Mouse (Mus musculus): Measurements from ENCODE around the gene Bicdl2.

The Bicdl2 gene

GRCm38 (mm10) chr17:23660117-23660875 lies at the start of gene Bicdl2:
Gene Bicdl2, plus strand, starts transcription at chr17:23660506.
- no peak for DNase-seq (ENCODE audit: extremely low read depth, low read depth)

- DNase-seq (ENCODE audit: extremely low read depth, low read depth) = no peak
Observed at GRCm38 (mm10) chr17:23617087-23617486, 43.2 kb upstream of the Bicdl2 start.

GRCm38 (mm10) chr17:23620351-23620750 lies 40.0 kb upstream of the Bicdl2 start:
- DNase-seq (ENCODE audit: extremely low read depth, low read depth) = no peak

- DNase-seq (ENCODE audit: extremely low read depth, low read depth) = no peak
Observed at GRCm38 (mm10) chr17:23627813-23628212, 32.5 kb upstream of the Bicdl2 start.

DNA sequence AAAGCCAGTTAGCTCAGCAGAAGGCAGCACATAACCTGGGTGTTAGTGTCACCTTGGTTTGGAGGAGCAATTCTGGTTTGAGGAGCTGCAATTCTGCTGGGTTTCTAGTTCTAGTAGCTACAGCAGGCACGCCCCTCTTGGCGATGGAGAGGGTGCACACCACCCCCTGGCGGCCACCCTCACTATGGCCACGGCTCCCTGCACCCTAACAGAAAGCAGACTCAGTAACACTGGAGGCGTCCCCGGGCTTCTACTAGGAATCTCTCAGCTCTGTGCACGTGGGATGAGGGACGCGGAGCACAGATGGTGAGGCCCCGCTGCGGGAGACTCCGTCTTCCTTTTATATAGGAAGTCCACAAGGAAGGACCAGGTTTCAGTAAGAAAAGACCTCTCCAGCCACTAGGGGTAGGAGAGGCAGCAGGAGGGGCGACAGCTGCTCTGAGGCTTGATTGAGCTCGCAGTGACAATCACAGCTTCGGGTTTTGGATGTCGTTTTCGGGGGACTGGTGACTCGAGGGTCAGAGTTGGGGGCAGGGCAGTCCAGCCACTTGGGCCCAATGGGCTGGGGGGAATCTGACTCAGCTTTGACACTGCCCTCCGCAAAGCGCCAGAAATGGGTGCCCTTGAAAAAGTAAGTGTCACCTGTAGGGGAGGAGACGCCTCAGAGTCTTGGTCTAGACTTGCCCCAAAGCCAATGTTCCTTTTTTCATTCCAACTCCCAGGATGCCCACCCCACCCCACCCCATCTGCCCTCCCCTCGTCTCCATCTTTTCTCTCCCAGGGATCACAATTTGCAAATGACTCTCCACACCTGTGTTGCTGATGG lies 29.9 kb upstream of the Bicdl2 start:
- peak; percentile 32 for DNase-seq (ENCODE audit: extremely low read depth, low read depth)

DNA sequence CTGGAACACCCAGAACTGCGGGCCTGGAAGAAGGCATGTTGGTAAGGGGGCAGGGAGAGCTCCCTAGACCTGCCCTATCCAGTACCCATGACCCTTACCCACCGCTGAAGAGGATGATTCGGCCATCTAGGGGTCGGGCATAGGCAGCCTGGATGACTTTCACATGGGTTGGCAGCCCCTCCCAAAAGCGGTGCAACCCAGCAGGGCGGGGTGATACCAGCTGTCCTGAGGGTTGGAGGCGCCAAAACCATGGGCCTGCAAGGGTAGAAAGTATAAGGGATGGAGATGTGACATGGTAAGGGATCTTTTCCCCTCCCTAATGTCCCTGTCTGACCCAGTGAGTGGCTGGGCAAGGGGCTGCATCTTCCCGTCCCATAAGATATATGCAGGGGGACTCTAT lies 29.1 kb upstream of the Bicdl2 start:
- no peak for DNase-seq (ENCODE audit: extremely low read depth, low read depth)

- no peak for DNase-seq (ENCODE audit: extremely low read depth, low read depth)
Observed at GRCm38 (mm10) chr17:23644613-23645495, 15.5 kb upstream of the Bicdl2 start, which contains the start of gene Mmp25. Gene Mmp25, minus strand, starts transcription at chr17:23645277.

- no peak for DNase-seq (ENCODE audit: extremely low read depth, low read depth)
Observed at GRCm38 (mm10) chr17:23645894-23646293, 14.4 kb upstream of the Bicdl2 start.

DNA sequence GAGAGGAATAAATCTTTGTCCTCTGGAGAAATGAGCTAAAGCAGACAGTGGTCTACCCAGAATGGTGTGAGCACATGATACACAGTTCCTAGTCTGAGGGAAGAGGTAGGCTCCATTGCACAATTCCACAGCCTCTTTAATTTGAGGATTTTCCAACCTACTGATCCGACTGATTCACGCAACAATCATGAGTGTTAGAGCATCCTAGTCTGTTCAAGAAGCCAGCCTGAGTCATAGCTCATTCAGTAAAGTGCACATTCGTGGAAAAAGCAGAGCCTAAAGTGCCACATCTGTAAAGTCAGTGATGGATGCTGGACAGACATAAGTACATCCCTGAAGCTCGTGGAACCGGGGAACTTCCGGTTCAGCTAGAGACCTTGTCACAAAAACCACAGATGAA lies 8.9 kb upstream of the Bicdl2 start:
- DNase-seq (ENCODE audit: extremely low read depth, low read depth) = no peak

DNA sequence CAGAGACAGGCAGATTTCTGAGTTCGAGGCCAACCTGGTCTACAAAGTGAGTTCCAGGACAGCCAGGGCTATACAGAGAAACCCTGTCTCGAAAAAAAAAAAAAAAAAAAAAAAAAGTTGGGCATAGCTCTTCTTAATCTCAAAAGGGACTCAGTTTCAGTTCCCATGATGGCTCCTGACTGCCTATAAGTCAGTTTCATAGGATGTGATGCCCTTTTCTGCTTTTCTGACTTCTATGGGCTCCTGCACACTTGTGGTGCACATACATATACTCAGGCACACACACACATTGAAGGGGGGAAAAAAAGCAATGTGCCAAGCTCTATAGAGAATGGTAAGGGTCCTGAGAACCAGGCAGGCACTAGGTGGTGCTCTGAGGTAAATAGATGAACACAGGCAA lies 7.0 kb upstream of the Bicdl2 start:
- DNase-seq (ENCODE audit: extremely low read depth, low read depth) = no peak

GRCm38 (mm10) chr17:23654001-23654400 lies 6.3 kb upstream of the Bicdl2 start:
- DNase-seq (ENCODE audit: extremely low read depth, low read depth) = no peak

- no peak for DNase-seq (ENCODE audit: extremely low read depth, low read depth)
Observed at GRCm38 (mm10) chr17:23654410-23654809, 5.9 kb upstream of the Bicdl2 start.

- DNase-seq (ENCODE audit: extremely low read depth, low read depth) = no peak
Observed at GRCm38 (mm10) chr17:23658450-23658849, 1.9 kb upstream of the Bicdl2 start.

DNA sequence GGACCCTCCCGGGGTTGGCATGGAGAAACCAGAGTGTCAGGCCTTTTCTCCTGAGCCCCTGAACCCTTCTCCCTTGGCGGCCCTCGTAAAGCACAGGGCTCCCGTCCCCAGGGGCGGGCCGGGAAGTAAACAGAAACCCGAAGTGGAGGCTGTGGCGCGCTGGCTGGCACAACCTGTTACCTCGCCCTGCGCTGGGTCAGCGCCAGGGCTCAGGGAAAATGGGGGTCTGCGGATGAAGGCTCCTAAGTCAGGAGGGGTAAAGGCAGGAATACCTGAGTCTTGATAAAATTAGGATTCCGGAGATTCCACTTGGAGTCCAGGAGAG lies 532 bp downstream of the Bicdl2 start:
- no peak for DNase-seq (ENCODE audit: extremely low read depth, low read depth)

- no peak for DNase-seq (ENCODE audit: extremely low read depth, low read depth)
Observed at GRCm38 (mm10) chr17:23661526-23661925, 1.2 kb downstream of the Bicdl2 start.

- no peak for DNase-seq (ENCODE audit: extremely low read depth, low read depth)
Observed at GRCm38 (mm10) chr17:23664556-23665021, 4.3 kb downstream of the Bicdl2 start.

- DNase-seq (ENCODE audit: extremely low read depth, low read depth) = no peak
Observed at GRCm38 (mm10) chr17:23665511-23665910, 5.2 kb downstream of the Bicdl2 start.

DNA sequence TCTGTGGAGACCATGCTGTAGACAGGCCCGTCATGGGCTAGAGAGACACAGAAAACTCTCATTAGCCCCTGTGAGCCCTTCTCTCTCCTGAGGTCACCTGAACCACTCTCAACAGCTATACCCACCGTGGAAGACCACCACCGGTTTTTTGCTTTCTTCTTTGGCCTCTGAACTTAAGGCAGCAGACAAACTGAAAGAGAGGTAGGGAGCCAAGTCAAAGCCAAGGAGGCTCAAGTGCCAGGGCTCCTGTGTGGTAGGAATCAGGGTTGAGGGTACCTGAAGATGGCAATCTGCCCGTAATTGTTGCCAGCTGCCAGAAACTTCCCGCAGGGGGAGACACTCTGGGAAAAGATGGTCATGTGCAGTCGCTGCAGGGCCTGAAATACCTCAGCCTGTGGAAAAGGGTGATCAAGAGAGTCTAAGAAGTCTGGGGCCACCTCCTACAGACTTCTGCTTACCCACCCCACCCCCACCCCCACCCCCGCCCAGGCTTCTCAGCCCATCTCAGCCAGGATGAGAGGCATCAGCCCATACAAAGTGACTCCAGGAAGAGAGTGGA lies 10.3 kb downstream of the Bicdl2 start:
- no peak for DNase-seq (ENCODE audit: extremely low read depth, low read depth)

- no peak for DNase-seq (ENCODE audit: extremely low read depth, low read depth)
Observed at GRCm38 (mm10) chr17:23671519-23671918, 11.2 kb downstream of the Bicdl2 start.

DNA sequence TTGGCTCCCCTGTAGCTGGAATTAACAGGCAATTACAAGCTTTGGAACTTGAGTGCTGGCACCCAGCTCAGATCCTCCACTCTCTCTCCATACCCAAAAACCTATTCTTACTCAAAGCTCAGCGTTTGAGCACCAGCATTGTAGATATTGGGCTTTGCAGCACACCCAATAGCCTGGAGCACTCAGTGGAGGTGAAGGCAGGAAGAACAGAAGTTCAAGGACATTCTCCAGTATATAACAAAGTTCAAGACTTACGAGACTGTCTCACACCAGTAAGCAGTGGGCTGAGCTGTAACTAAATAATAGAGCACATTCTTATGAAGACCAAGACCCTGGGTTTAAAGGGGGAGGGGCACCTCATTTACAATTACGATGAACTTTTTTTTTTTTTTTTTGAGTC lies 12.5 kb downstream of the Bicdl2 start:
- DNase-seq (ENCODE audit: extremely low read depth, low read depth) = no peak

DNA sequence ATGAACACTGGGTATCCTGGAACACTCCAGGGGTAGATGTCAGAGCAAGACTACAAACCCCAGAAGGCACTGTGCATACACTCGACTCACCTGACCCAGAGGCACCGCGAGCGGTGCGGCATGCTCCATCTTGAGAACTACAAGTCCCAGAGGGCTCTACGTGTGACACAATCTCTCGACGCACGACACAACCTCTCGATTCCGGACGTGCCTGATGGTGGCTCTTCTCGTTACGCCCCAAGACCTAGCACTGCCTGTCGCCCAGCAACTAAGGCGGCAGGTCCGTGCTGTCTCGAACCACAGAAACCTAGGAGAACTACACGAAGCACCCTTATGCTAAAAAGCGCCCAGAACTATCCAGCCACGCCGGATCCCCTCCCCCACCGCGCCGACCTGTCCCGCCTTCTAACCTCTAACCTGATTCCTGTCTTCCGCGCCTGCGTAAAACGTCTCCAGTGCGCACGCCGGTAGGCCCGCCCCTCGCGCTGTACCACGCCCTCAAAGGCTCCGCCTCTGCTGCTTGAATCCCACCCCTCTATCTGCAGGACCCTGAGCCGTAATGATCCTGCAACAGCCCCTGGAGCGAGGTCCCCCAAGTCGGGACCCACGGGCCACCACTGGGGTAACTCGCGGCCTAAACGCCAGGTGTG lies 13.2 kb downstream of the Bicdl2 start, which contains the start of the genes Hcfc1r1 and Thoc6:
Hcfc1r1 (plus strand) TSS at position 173 of the 650 bp plus-strand sequence.
Thoc6 (minus strand) TSS at position 459 of the 650 bp plus-strand sequence.
- peak; percentile 96 for DNase-seq (ENCODE audit: extremely low read depth, low read depth)

All from MEL-GATA-1-ER (cell line).